19 mouse cellular contexts compared by ENCODE assay signal in the genomic region with DNA sequence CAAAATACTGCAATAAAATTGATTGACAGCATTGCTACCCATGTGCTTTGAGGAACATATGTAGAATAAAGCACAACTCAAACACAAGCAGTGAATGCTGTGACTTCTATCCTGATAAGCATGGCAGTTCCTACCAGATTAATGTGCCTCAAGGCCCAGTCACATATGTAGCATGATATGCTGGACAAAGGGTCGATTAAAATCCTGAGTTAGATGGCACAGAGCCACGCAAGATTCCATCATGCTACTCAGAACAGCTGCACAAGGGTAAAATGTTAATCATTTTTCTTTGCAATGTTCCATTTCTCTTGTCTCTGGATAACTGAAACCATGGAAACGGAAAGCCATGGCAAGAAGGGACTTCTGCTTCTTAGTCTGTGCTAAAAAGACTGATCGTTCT. TPM values are rescaled to one million over a fixed set of nuclear protein-coding genes. Genes with fewer than 3 reads are reported as not detected.
DNase-seq lines count a peak whose midpoint lies in the region; ATAC-seq and TF ChIP-seq lines count a peak whose summit lies in the region.
"Had no signal": no experiment of that assay in that cellular context is flagged by ENCODE, and none has a peak within 500 bp of the region (broad histone marks: within the 10 kb centered on the region; RNA-seq: fewer than 3 reads in every experiment).

No protein-coding gene starts in this region.

- H3K9ac ChIP-seq in hindbrain, embryonic 14.5 days = no peak overlapping the region
- H3K9ac ChIP-seq in hindbrain, embryonic 12.5 days = no peak overlapping the region
- H3K9ac ChIP-seq in hindbrain, postnatal 0 days (replicated peaks; ENCODE audit: low read length) = no peak overlapping the region
- no peak overlapping the region for H3K9ac ChIP-seq in hindbrain, embryonic 13.5 days

- TF ChIP-seq CTCF in hindbrain, postnatal 0 days (IDR thresholded peaks at IDR 0.05; ENCODE audit: low read depth) = no peak
- TF ChIP-seq CTCF in brain, embryonic 14.5 days (IDR thresholded peaks at IDR 0.05; ENCODE audit: borderline replicate concordance, extremely low read depth, insufficient read depth, insufficient read length) = no peak

- H3K27me3 ChIP-seq in hindbrain, embryonic 14.5 days (ENCODE audit: control insufficient read depth, insufficient read depth, low read length) = no peaks in the 10 kb centered on the region
- no peaks in the 10 kb centered on the region for H3K27me3 ChIP-seq in hindbrain, embryonic 12.5 days
- H3K27me3 ChIP-seq in hindbrain, postnatal 0 days (ENCODE audit: insufficient read depth, low read length) = no peaks in the 10 kb centered on the region
- H3K27me3 ChIP-seq in hindbrain, embryonic 13.5 days = no peaks in the 10 kb centered on the region

- H3K4me1 ChIP-seq in hindbrain, embryonic 14.5 days (replicated peaks; ENCODE audit: control insufficient read depth, insufficient read depth, low read length) = no peaks in the 10 kb centered on the region
- H3K4me1 ChIP-seq in hindbrain, embryonic 12.5 days = no peaks in the 10 kb centered on the region
- no peaks in the 10 kb centered on the region for H3K4me1 ChIP-seq in hindbrain, postnatal 0 days (ENCODE audit: insufficient read depth, low read length)
- no peaks in the 10 kb centered on the region for H3K4me1 ChIP-seq in hindbrain, embryonic 13.5 days (replicated peaks)

- no peak for DNase-seq in hindbrain, embryonic 14.5 days (ENCODE audit: low spot score)
- DNase-seq in hindbrain, postnatal 0 days (ENCODE audit: low spot score) = peak; percentile 23
- peak; percentile 16 for DNase-seq in brain, adult 2 months (ENCODE audit: low read depth, low spot score)
- DNase-seq in brain, embryonic 14.5 days (ENCODE audit: low read depth) = peak; percentile 30
- DNase-seq: adrenal gland, adult 2 months; adrenal gland, postnatal 14 days; cerebellum, adult 18-20 months; cerebellum, adult 9-10 months; cerebellum, postnatal 14 days; gastrocnemius, postnatal 25 days; kidney, adult 18-20 months had no signal

- no peak overlapping the region for H3K27ac ChIP-seq in hindbrain, embryonic 14.5 days
- H3K27ac ChIP-seq in hindbrain, embryonic 12.5 days = no peak overlapping the region
- no peak overlapping the region for H3K27ac ChIP-seq in hindbrain, postnatal 0 days
- no peak overlapping the region for H3K27ac ChIP-seq in hindbrain, embryonic 13.5 days

- no peak overlapping the region for H3K4me3 ChIP-seq in hindbrain, embryonic 14.5 days (replicated peaks; ENCODE audit: low read length)
- no peak overlapping the region for H3K4me3 ChIP-seq in hindbrain, embryonic 12.5 days
- H3K4me3 ChIP-seq in hindbrain, postnatal 0 days (ENCODE audit: low read length) = no peak overlapping the region
- H3K4me3 ChIP-seq in hindbrain, embryonic 13.5 days = no peak overlapping the region

- TF ChIP-seq POLR2A in brain, embryonic 14.5 days (IDR thresholded peaks at IDR 0.05; ENCODE audit: borderline replicate concordance, extremely low read depth, insufficient read depth, insufficient read length, poor library complexity, severe bottlenecking) = no peak

- no peaks in the 10 kb centered on the region for H3K36me3 ChIP-seq in hindbrain, embryonic 14.5 days (replicated peaks; ENCODE audit: control insufficient read depth, insufficient read depth)
- H3K36me3 ChIP-seq in hindbrain, embryonic 12.5 days = no peaks in the 10 kb centered on the region
- H3K36me3 ChIP-seq in hindbrain, postnatal 0 days (ENCODE audit: insufficient read depth, low read length) = no peaks in the 10 kb centered on the region
- H3K36me3 ChIP-seq in hindbrain, embryonic 13.5 days = no peaks in the 10 kb centered on the region

- WGBS in hindbrain, embryonic 14.5 days = 65% methylated on average over 4 of the region's 4 CpGs
- 83% methylated on average over 4 of the region's 4 CpGs for WGBS in hindbrain, embryonic 12.5 days
- 61% methylated on average over 4 of the region's 4 CpGs for WGBS in hindbrain, postnatal 0 days
- WGBS in hindbrain, embryonic 13.5 days = 79% methylated on average over 4 of the region's 4 CpGs

- no peaks in the 10 kb centered on the region for H3K9me3 ChIP-seq in hindbrain, embryonic 14.5 days (ENCODE audit: control insufficient read depth, low read length)
- no peaks in the 10 kb centered on the region for H3K9me3 ChIP-seq in hindbrain, embryonic 12.5 days (replicated peaks)
- H3K9me3 ChIP-seq in hindbrain, postnatal 0 days (ENCODE audit: low read length) = no peaks in the 10 kb centered on the region
- H3K9me3 ChIP-seq in hindbrain, embryonic 13.5 days = no peaks in the 10 kb centered on the region

- H3K4me2 ChIP-seq in hindbrain, embryonic 14.5 days (replicated peaks) = no peak overlapping the region
- no peak overlapping the region for H3K4me2 ChIP-seq in hindbrain, embryonic 12.5 days (replicated peaks)
- H3K4me2 ChIP-seq in hindbrain, postnatal 0 days (ENCODE audit: low read depth, low read length) = no peak overlapping the region
- no peak overlapping the region for H3K4me2 ChIP-seq in hindbrain, embryonic 13.5 days
- H3K4me2 ChIP-seq: heart, embryonic 11.5 days had no signal

- ATAC-seq in hindbrain, embryonic 14.5 days (ENCODE audit: low FRiP score) = peak; percentile 46; the same call in 1 of the 2 replicates
- ATAC-seq in hindbrain, embryonic 12.5 days (ENCODE audit: low FRiP score) = no peak
- ATAC-seq in hindbrain, postnatal 0 days = peak; percentile 56
- no peak for ATAC-seq in hindbrain, embryonic 13.5 days (ENCODE audit: low FRiP score)
- ATAC-seq: CD4-positive, CD25-positive, alpha-beta regulatory T cell, adult 4 months; forebrain, embryonic 14.5 days; inflammation-experienced regulatory T-cells, adult 6 months; intestine, embryonic 16.5 days had no signal

RNA-seq across cellular contexts. Expression of gene Calcrl, which starts 28.7 kb away (rescaled TPM):
- 22.3 and 23.1 TPM in 2 replicates for polyA plus RNA-seq in hindbrain, embryonic 14.5 days (2014; fragmentation: Nextera tagmentation; extraction: Ambion mirVana)
- 15.4 and 18.4 TPM in 2 replicates for polyA plus RNA-seq in hindbrain, embryonic 12.5 days (2016; fragmentation: Nextera tagmentation; extraction: Ambion mirVana)
- total RNA-seq in hindbrain, postnatal 0 days (2014; rRNA removed) = 19.8 and 31.9 TPM in 2 replicates
- 12.0 and 16.8 TPM in 2 replicates for polyA plus RNA-seq in hindbrain, postnatal 0 days (2015; fragmentation: Nextera tagmentation; extraction: Ambion mirVana)
- 12.5 and 14.2 TPM in 2 replicates for polyA plus RNA-seq in hindbrain, embryonic 13.5 days (2015; fragmentation: Nextera tagmentation; extraction: Ambion mirVana)
- polyA plus RNA-seq in brain, embryonic 14.5 days (2012; rRNA removed) = 1.9 and 5.0 TPM in 2 replicates
- total RNA-seq: MEL had no signal

Comparison
In these comparisons a context has a peak if more than half of its experiments do, and no peak if none do; other contexts are left out.
1. ATAC-seq: peak in hindbrain, embryonic 14.5 days (single experiment) and hindbrain, postnatal 0 days (single experiment); none in hindbrain, embryonic 12.5 days (single experiment) and hindbrain, embryonic 13.5 days (single experiment).